Mouse (Mus musculus) E14TG2a.4 (cell line): Measurements from ENCODE around the gene Oasl1.

Experiments
- CTCF ChIP-seq: conservative IDR thresholded peaks from 2 replicates; pipeline ENCODE4 v1.5.1; 2014; ENCODE audit warnings: low read length
- NANOG ChIP-seq: IDR thresholded peaks from 2 replicates; pipeline ENCODE4 v1.6.1; 2014; ENCODE audit warnings: borderline replicate concordance, low read length, mixed read lengths
- POU5F1 ChIP-seq: IDR thresholded peaks from 2 replicates; pipeline ENCODE4 v1.6.1; 2014; ENCODE audit warnings: low read length, borderline replicate concordance

GRCm38 (mm10) chr5:114969064-114969463, 46.0 kb downstream of the Oasl1 start:
- TF ChIP-seq CTCF (no peak), NANOG (no peak), POU5F1 (no peak)
